Mouse (Mus musculus): ENCODE data around the gene Vmn1r15. TPM values are rescaled to one million over a fixed set of nuclear protein-coding genes. Genes with fewer than 3 reads are reported as not detected.

Gene Vmn1r15
- total RNA-seq (2023): not detected

GRCm38 (mm10) chr6:57257652-57258051 is at the start of gene Vmn1r15:
Vmn1r15 (plus strand) TSS chr6:57257952.

GRCm38 (mm10) chr6:57231386-57231785 is 26.4 kb upstream of the Vmn1r15 start, which contains the start of gene Vmn1r14:
Vmn1r14 (plus strand) TSS chr6:57231686.

Other genes starting within 250 kb of the Vmn1r15 start
- not detected for gene Vmn1r7, start 232.6 kb upstream of the Vmn1r15 start, total RNA-seq (2023)
- gene Vmn1r8, start 225.7 kb upstream of the Vmn1r15 start, total RNA-seq (2023): not detected
- gene Vmn1r9, start 191.2 kb upstream of the Vmn1r15 start, total RNA-seq (2023): not detected
- not detected for gene Vmn1r10, start 148.5 kb upstream of the Vmn1r15 start, total RNA-seq (2023)
- not detected for gene Vmn1r11, start 124.5 kb upstream of the Vmn1r15 start, total RNA-seq (2023)
- gene Vmn1r12, start 101.0 kb upstream of the Vmn1r15 start, total RNA-seq (2023): 0.12 TPM
- gene Vmn1r13, start 54.7 kb upstream of the Vmn1r15 start, total RNA-seq (2023): not detected
- gene Vmn1r14, start 26.3 kb upstream of the Vmn1r15 start, total RNA-seq (2023): not detected
- gene Vmn1r16, start 71.5 kb downstream of the Vmn1r15 start, total RNA-seq (2023): not detected
- not detected for gene Vmn1r17, start 105.8 kb downstream of the Vmn1r15 start, total RNA-seq (2023)
- gene Vmn1r18, start 137.8 kb downstream of the Vmn1r15 start, total RNA-seq (2023): not detected
- not detected for gene Vmn1r19, start 145.8 kb downstream of the Vmn1r15 start, total RNA-seq (2023)
- not detected for gene Vmn1r20, start 171.0 kb downstream of the Vmn1r15 start, total RNA-seq (2023)